Mouse (Mus musculus): ENCODE data around the gene Ak9. TPM values are rescaled to one million over a fixed set of nuclear protein-coding genes. Genes with fewer than 3 reads are reported as not detected.

Gene Ak9
- total RNA-seq, 1 experiment from 2014 or later: not detected

DNA sequence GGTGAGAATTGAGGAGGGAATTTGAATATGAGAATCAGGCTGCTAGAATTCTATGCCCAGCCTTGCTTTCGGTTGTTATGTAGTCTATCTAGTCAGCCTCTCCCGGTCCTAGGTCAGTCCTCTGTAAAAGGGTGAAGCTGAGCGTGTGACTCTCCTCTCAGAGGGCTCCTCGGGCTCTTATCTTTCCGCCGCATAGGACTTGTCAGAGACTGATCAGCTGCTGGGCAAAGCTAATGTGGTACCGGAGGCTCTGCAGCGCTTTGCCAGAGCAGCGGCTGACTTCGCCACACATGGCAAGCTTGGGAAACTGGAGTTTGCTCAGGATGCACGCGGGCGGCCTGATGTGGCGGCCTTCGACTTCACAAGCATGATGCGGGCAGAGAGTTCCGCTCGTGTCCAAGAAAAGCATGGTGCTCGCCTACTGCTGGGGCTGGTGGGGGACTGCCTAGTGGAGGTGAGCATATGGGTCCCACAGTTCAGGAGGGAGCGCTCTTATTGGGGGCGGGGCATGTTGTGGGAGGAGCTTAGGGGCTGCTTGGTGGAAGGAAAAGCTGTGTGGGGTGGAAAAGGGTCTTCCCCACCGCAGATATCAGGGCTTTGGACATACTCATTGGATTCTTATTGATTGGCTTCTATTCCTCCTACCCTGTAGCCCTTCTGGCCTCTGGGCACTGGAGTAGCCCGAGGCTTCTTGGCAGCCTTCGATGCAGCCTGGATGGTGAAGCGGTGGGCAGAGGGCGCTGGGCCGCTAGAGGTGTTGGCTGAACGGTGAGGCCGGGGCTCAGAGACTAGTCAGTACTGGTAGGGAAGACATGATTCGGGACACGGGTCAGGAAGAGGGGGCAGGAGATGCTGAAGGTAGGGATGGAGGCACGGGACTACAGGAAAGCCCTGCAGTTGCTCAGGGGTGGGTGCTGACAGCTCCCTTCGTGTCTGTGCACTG, 177.4 kb downstream of the Ak9 start:
- ATAC-seq (replicated peaks; ENCODE audit: low read depth, poor library complexity, severe bottlenecking): 0 out of 2 replicates have a peak, but pooled peaks have one; percentile 12

DNA sequence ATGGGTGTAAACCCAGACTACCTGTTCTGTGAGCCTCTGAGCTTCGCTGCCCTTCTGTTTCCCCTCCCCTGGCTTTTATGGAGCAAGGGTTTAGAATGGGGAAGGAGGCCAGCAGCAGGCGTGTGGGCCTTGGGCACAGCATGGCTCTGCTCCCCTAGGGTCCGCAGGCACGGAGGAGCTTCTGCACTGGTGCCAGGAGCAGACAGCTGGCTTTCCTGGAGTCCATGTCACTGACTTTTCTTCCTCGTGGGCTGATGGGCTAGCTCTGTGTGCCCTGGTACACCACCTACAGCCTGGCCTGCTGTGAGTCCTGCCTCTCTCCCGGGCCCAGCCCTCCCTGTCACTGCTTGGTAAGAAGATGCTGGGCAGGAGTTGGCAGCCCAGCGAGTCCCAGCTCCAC, 178.7 kb downstream of the Ak9 start:
- no peak for ATAC-seq (replicated peaks; ENCODE audit: low read depth, poor library complexity, severe bottlenecking)

Other genes starting within 250 kb of the Ak9 start
- not detected in 2 replicates for gene Gpr6, start 231.7 kb upstream of the Ak9 start, total RNA-seq (2017)
- 25.7 and 32.0 TPM in 2 replicates for gene Fig4, start 720 bp upstream of the Ak9 start, total RNA-seq (2017)
- 18.0 and 21.2 TPM in 2 replicates for gene Zbtb24, start 146.4 kb downstream of the Ak9 start, total RNA-seq (2017)
- gene Mical1, start 172.3 kb downstream of the Ak9 start, total RNA-seq (2017): 25.5 and 31.6 TPM in 2 replicates
- gene Smpd2, start 186.4 kb downstream of the Ak9 start, total RNA-seq (2017): 12.9 and 15.4 TPM in 2 replicates
- 1.0 TPM in 1 of 2 replicates, not detected in the other for gene Ppil6, start 186.5 kb downstream of the Ak9 start, total RNA-seq (2017)
- 128 and 169 TPM in 2 replicates for gene Cd164, start 215.4 kb downstream of the Ak9 start, total RNA-seq (2017)